Mouse (Mus musculus): ENCODE data around the gene Fxyd1.
A peak's percentile ranks its signal among the peaks of the same experiment; 100 is the strongest.

Gene Fxyd1

DNA sequence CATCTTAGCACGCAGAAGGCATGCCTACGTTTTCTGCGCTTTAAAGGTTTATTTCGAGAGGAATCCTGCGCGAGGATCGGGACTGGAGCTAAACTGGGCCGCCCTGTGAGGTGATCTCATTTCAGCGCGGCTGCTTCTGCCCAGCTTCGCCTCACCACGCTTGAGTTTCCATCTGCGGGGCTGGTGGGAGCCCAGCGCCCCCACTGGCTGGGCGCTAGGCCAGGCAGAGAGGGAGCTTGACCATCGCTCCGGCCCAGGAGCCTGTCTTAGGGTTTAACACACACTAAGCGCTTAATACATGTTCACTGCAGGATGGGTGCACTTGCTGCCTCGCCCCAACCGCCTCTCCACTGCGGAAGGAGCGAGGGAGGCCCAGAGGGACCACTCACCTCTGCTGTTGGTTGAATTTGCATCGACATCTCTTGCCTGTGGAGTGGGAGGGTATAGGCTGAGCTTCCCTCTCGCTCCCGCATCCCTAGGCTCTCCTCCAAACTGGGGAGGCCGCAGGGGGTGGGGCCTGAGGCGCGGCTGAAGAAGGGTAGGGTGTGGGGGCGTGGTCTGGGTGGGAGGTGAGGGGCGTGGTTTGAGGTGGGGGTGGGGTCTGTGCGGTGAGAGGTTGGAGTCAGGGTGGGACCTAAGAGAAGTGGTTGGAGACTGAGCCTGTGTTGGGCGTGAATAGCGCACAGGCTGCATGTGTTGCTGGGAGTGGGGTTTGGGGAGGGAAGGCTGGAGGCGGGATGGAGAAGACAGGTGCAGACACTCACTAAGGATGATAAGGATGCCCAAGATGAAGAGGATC is 4.2 kb downstream of the Fxyd1 start:
- no peak for DNase-seq (ENCODE audit: low spot score in 2 of 2)

DNA sequence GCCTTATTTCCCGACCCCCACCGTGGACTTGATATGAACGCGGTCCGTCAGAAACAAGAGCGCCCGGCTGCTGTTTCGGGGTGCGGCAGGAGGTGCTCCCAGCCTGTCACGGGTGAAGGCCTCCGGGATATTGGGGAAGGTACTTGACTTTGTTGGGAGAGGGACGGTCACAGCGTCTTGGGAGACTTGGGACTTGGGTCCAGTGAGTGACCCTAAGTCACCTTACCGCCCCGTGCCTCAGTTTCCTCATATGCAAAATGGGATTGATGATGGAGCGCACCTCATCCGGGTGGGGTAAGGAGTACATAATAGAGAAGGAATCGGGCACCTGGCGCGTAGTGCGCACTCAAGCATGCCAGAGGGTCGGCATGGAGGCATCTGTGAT is 4.8 kb downstream of the Fxyd1 start:
- no peak for DNase-seq (ENCODE audit: low spot score in 2 of 2)

- DNase-seq (ENCODE audit: low spot score in 2 of 2) = no peak
Measured at GRCm38 (mm10) chr7:31051321-31052021, 5.5 kb downstream of the Fxyd1 start, which contains the start of gene Fxyd7. Fxyd7 (minus strand) TSS chr7:31051467.

DNA sequence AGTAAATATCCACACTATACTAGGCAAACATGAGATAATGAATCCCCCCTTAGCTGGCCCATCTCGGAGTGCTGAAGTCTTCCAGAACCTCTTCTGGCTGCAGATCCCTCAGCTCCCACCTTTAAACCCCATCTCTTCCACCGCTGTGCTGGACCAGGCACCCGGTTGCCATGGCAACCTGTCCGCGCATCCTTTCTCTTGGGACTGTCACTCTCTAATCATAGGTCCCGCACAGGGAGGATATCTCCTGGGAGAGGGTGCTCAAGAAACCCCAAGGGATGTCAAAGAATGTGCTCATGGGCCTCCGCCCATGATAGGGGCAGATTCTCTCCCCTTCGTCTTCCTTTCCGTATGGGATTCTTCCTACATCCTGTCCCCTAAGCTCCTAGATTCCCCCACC is 6.1 kb downstream of the Fxyd1 start:
- no peak for DNase-seq (ENCODE audit: low spot score in 2 of 2)

DNA sequence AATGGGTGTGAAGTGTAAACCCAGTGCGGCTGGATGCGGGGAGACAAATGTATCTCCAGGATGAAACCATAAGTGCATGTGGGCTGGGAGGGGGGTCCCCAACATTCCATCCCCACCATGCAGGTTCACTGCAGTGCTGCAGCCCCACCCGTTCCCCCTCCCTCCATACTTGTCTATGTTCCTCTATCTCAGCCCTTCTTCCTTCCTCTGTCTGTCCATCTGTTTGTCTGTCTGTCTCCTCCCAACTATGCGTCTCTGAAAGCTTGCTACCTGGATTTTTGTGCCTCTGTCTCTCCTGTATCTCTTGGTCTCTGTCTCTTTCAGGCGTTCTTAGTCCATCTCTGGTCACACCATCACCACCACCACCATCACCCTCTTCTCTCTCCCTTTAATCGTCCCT is 6.5 kb downstream of the Fxyd1 start:
- no peak for DNase-seq (ENCODE audit: low spot score in 2 of 2)

DNA sequence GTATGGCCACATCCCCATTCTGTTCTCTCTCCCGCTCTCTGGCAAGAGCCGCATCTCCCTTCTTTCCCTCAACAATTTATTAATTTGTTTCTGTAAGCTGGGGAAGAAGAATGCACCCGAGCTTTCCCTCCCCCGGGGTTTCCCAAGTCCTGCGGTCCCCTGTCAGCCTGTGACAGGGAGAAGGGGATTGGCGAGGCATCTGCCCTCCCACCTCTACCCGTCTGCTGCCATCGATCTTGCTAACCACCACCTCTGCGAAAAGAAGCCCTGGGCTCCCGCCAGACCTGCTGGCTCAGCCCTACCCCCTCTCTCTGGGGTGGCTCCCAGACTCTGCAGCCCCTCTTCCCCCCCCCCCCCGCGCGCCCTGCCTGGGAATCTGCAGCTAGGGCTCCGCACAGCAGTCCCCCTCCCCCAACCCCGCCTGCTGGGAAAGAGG is 7.1 kb downstream of the Fxyd1 start:
- no peak for DNase-seq (ENCODE audit: low spot score in 2 of 2)

DNA sequence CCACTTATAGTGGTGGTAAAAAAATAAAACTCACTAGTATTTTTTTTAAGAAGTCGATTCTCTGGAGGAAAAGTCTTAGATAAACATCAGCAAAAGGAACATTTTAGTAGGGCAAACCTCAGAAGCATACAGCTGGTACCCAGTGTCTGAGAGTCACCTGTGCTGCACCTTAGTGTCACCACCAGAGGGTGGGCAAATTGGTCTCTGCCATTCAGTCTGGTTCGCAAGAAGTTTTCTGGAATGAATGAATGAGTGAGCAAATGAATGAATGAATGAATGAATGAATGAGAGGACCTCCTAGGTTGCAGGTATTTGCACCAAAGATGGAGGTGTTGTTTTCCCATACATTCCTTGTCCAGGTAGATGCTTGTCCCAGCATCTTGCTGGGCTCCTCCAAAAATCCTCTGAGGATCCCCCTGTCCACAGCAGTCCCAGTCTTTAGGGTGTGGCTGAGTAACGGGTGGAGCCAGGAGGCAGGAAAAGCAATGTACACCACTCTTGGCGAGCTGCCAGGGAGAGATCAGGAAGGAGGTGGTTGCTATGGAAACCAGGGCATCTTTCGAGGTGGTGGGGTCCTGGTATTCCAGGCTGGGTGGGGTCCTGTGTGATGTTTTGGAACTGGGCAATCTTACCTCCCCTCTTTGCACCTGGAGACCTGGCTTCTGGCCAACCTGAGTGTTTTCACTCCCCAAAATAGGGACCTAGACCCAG is 7.7 kb downstream of the Fxyd1 start:
- no peak for DNase-seq (ENCODE audit: low spot score in 2 of 2)

DNA sequence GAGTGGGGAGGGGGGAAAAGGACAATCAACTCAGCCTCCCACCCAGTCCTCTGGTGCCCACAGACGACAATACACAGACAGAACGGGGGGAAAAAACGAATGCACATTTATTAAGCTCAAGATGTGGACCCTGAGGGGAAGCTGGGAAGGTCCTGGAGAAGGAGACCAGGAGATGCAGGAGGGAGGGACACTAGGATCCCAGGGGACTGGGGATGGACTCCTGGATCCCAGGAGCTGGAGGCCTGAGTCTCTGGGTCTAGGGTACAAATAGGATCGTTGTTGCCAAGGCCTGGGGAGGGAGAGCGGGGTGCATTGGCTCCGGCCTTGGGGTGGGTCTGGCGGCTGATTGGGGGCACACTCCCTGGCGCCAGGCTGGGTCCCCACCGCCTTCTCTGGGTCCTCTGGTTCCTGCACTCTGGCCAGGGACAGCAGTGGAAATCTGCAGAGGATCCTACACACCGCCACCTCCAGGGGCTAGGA is 14.5 kb downstream of the Fxyd1 start, which contains the start of gene Fxyd5:
Fxyd5 (minus strand) TSS at position 51 of the 480 bp plus-strand sequence.
- DNase-seq (ENCODE audit: low spot score in 2 of 2) = no peak

DNA sequence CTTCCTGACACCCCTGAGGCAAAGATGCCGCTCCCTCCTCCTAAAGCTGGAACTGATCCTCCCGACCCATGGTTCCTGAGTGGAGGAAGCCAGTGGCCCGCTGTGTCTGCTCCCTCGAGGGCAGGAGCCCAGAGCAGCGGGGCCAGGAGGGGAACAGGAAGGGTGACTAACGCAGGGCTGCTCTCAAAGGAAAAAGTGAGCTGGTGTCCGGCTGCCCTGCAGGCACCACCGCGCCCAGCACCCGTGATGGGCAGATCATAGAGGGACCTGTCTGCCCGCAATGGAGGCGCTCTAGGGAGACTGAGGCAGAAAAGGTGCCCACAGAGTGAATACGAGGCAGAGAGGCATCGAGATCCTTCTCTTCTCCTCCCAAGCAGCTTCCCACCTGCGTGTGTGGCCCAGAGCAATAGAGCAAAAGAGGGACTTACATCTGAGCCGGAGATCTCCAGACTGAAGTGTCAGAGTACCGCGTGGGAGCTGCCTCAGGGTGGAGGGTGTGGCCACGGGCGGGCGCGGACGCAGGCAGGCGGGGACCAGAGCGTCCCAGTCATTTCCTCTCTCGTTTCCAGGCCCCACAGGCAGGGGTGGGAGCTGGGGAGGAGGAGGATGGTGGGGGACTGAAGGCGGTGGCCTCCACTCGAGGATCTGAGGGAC is 15.2 kb downstream of the Fxyd1 start:
- DNase-seq (ENCODE audit: low spot score in 2 of 2) = peak; percentile 73 to 74

DNA sequence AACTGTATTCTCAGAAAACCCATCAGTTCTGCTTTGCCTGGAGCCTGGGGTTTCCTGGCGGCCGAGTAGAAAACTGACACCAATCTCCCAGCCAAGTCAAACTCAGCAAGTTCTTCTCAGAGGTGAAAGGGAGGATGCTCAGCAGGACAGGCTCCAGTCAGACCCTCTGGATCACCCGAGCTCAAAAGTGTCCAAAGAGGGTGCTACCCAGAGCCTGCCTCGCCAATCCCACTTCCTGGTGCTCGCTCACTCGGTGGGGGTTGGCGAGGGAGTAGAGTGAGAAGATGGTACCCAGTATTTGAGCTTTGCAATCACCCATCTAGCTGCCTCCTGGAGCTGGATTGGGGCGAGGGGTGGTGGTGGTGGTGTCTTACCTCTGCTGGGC is 16.0 kb downstream of the Fxyd1 start:
- DNase-seq (ENCODE audit: low spot score in 2 of 2) = no peak

GRCm38 (mm10) chr7:31040281-31041022 is 16.5 kb downstream of the Fxyd1 start:
- DNase-seq (ENCODE audit: low spot score in 2 of 2) = no peak

DNA sequence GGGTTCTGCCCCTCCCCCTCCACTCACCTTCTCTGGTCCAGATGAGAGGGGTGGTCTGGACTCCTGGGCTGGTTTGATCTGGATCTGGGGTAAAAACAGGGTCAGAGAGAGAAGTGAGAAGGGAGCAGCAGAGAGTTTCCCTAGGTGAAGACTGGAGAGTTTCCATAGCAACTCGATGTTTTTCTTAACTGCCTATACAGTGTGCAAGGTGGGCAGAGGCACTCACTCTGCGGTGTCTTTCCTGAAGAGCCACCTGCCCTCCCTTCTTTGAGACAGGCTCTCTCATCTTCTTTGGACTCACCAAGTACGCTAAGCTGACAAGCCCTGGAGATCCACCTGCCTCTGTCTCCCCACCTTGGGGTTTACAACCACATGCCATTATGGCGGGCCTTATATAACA is 18.0 kb downstream of the Fxyd1 start:
- no peak for DNase-seq (ENCODE audit: low spot score in 2 of 2)

GRCm38 (mm10) chr7:31037675-31038074 is 19.3 kb downstream of the Fxyd1 start:
- DNase-seq (ENCODE audit: low spot score in 2 of 2) = no peak

- DNase-seq (ENCODE audit: low spot score in 2 of 2) = peak; percentile 39 to 45
Measured at GRCm38 (mm10) chr7:31036917-31037316, 20.1 kb downstream of the Fxyd1 start.

- no peak for DNase-seq (ENCODE audit: low spot score in 2 of 2)
Measured at GRCm38 (mm10) chr7:31035291-31035690, 21.7 kb downstream of the Fxyd1 start.

GRCm38 (mm10) chr7:31034789-31035188 is 22.2 kb downstream of the Fxyd1 start:
- peak in 1 of 2 experiments; percentile 49 for DNase-seq (ENCODE audit: low spot score in 2 of 2)

GRCm38 (mm10) chr7:31033409-31034165 is 23.4 kb downstream of the Fxyd1 start:
- DNase-seq (ENCODE audit: low spot score in 2 of 2) = peak; percentile 78 to 80

- DNase-seq (ENCODE audit: low spot score in 2 of 2) = peak in 1 of 2 experiments; percentile 30
Measured at GRCm38 (mm10) chr7:31031731-31032130, 25.3 kb downstream of the Fxyd1 start.

DNA sequence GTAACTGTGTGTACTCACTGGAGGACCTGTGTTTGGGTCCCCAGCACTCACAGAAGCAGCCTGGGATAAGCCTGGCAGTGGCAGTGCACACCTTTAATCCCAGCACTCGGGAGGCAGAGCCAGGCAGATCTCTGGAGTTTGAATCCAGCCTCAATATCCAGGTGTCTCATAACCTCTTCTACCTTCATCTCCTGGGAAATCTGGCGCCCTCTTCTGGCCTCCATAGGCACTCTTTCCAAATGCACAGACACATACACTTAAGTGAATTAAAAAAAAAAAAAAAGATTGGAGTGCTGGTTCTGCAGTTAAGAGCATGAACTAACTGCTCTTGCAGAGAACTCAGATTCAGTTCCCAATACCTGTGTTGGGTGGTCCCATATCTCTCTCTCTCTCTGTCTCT is 26.3 kb downstream of the Fxyd1 start:
- DNase-seq (ENCODE audit: low spot score in 2 of 2) = no peak

GRCm38 (mm10) chr7:31028609-31029008 is 28.4 kb downstream of the Fxyd1 start:
- DNase-seq (ENCODE audit: low spot score in 2 of 2) = peak in 1 of 2 experiments; percentile 24

Measured in natural killer cell, adult 2 months (primary cell).